Mouse (Mus musculus) kidney, adult 2 months (tissue): ENCODE data around the gene Opn5.

ENCODE experiments used
- CTCF ChIP-seq: fragments of 200-500 bp; conservative IDR thresholded peaks from 2 replicates; pipeline ENCODE4 v1.5.1; 2011; ENCODE audit warnings: low read depth, mild to moderate bottlenecking, control low read depth, low read length, moderate library complexity, mixed read lengths; ENCODE audit not compliant: insufficient read depth, insufficient read length
- POLR2A ChIP-seq: fragments of 200-500 bp; IDR thresholded peaks from one replicate; pipeline ENCODE4 v1.6.1; 2011; ENCODE audit warnings: low read depth, low read length, control low read depth

GRCm38 (mm10) chr17:42576671-42577168, 34.5 kb downstream of the Opn5 start:
- TF ChIP-seq CTCF (no peak), POLR2A (no peak)
